Mouse (Mus musculus) adrenal gland, adult 8-10 months (tissue): ENCODE measurements around the gene Mrps15. TPM values are rescaled to one million over a fixed set of nuclear protein-coding genes. Genes with fewer than 3 reads are reported as not detected.

Experiments used
- DNase-seq: peaks from one replicate; pipeline ENCODE4 v3.0.0; 2022
- total RNA-seq, 4 experiments: library from RNA; stranded (reverse); gene quantifications; 2 replicates each; pipeline ENCODE4 v1.2.4; 2022

The Mrps15 gene
- total RNA-seq: 10 to 100 TPM; 64.2 to 74.4 (median 69.4) TPM

DNA sequence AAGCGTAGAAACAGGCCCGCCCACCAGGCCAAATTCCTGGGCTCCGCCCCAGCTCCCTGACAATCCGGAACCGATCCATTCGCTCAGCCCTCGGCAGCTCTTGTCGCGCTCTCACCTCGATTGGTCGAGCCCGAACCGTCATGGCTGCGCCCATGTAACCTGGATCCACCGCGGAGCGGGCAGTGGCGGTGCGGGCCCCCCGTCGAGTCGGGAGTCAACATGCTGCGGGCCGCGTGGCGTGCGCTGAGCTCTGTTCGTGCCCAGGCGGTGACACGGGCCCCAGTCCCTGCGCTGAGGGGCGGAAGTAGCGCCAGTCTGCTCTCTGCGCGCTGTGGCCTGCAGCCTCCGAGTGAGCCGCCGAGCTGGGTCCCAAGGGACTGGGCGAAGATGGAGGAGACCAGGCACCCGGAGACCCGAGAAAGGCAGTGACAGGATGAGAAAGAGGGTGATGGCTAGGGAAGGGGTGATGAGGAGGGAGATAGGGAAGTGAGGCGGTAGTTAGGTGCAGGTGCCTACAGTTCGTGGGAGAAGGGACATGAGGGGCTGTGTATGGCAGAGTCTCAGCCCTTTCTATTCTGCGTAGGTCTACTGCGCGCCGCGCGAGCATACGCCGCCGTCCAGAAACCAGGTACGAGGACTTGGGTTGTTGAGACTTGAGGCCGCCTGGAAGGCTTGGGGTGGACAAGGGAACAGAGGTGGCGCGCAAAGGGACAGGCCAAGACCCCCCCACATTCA is at the start of gene Mrps15:
Gene Mrps15, plus strand, starts transcription at position 75 of the 735 bp plus-strand sequence.
- peak; percentile 79 for DNase-seq

DNA sequence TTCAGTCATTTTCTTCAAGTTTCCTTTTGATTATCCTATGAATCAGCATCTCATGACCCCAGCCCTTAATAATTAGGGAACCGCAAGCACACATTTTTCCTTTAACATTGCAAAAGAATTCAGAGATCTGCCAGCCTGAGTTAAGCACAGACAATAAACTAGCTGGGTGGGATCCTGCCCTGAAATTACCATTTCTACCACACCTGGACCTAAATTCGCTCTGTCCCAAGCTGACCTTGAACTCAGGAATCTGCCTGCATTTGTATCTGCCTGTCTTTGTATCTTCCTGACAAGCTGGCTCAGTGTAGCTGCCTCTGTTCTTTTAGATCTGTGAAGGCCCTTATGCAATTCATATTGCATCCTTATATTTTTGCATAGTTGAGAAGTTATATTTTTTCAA is 48.9 kb upstream of the Mrps15 start:
- DNase-seq: no peak

DNA sequence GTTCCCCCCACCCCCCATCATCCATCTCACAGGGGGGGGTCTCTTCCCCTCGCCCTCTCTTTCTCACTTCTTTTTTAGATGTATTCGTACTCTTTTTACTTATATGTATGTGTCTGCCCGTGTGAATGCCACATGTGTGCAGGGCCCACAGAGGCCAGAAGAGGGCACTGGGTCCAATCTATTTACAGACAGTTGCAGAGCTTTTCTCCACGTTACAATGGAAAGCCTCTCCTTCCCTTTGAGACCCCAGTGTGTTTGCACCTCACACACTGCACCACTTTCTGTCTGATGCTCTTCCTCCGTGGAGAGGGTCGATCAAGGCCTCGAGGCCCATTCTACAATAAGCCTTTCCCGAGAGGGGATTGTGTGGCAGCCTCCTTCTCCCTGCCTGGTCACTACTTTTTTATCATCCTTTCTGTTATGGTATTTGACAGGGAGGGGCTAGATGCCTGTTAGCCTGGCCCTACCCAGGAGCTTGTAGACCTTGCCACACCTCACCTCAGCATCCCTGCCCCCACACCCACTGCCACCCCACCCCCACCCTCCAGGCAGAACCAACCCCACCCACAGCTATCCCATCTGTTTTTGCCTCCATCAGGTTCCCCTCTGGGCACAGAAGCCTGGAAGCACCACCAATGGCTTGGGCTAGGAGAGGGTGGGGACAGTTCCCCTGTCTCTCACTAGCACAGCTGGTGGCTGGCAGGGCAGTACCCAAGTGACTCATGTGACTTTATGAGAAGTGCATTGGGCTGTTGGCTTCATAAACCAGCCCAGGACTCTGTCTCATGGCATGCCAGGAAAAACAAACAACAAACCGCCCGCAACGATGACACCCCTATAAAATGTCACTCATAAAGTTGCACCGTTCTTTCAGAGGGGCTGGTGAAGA is 45.2 kb upstream of the Mrps15 start:
- no peak for DNase-seq

DNA sequence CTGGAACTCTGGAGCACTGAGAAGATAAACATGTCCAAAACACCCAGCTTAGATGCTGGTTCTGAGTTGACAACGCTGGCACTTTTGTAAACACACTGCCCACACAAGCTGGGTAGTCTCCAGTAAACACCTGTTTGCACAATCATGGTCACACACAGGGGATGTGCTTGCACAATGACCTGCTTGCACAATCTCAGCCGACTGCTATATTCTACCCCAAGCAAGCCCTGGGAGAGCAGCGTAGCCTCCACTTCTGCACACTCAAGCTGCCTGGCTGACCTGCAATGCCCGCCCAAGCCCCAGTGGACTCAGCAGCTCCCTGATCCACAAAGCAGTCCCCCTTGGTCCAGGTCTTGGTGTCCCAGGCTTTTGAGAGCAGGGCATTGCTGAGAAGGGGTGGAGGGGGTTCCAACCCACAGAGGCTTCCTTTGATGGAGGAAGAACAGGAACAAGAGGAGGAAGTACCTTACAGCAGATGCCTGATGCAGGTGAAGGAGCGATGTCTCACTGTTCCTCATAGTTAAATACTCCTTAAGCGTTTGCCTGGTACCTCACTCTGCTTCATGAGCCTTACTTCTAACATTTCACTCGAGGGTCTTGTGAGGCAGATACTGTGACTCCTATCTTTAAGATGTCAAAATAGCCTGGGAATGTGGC is 28.9 kb upstream of the Mrps15 start:
- DNase-seq: no peak

DNA sequence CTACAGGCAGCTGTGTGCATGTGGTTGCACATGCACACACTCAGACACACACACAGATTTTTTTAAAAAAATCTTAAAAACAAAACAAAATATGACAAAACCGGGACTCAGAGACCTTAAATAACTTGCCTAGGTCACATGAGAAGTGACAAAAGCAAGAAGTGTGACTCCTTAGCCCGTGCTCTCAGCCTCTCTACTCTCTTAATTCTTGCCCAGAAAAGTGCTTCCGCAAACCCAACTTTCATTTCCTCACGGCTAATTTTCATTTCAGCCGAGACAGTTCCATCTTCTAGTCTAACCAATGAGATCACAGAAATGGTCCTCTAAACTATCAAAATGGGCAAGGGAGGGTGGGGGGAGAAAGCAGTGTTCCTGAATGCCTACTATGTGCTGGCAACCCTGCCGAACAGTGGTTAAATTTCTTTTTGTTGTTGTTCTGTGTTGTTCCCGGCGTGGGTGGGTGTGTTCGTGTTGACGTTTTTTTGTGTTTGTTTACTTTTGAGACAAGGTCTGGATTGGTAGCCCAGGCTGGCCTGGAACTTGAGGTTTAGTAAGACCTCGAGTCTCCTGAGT is 27.7 kb upstream of the Mrps15 start:
- DNase-seq: no peak

DNA sequence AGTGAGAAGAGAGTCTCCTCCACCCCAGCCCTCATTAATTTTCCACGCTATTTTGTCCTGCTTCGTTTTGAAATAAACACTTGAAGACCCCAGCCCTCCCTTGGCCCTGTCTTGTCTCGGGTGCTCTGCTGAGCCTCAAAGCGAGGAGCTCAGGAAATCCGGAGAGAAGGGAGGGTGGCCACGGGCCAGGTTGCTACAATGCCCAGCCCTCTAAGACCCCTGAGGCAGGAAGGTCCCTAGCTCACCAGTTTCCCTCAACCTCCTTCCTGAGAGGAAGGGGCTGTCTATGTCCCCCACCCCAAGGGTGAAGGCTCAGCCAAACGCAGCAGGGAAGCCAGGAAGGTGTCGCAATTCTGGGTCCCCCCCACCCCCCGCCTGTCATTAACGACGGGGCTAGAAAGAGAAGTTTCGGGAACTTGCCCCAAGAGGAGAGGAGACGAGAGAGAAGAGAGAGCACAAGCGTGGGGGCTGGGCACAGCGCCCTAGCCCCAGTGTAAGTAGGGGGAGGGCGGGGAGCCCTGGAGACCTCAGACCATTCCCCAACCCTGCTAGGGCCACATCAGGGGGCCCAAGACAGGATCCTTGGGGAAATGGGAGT is 22.3 kb upstream of the Mrps15 start, which contains the start of gene Csf3r:
Gene Csf3r, plus strand, starts transcription at position 248 of the 598 bp plus-strand sequence.
- no peak for DNase-seq

DNA sequence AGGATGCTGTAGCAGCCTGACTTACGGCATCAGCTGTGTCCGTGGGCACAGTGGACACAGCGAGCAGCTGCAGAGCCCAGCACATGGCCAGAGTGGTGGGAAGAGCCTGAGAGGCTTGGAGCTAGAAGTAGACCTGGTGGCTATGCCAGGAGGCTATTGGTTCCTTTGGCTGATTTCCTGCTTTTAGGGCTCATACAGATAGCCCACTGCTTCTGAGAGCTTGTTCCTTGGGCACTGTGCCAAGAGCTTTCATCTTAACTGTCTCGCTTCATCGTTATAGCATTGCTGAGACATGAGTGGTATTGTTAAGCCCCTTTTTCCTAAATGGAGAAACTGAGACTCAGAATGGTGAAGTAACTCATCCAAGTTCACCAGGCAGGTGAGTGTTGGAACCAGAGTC is 20.9 kb upstream of the Mrps15 start:
- no peak for DNase-seq

DNA sequence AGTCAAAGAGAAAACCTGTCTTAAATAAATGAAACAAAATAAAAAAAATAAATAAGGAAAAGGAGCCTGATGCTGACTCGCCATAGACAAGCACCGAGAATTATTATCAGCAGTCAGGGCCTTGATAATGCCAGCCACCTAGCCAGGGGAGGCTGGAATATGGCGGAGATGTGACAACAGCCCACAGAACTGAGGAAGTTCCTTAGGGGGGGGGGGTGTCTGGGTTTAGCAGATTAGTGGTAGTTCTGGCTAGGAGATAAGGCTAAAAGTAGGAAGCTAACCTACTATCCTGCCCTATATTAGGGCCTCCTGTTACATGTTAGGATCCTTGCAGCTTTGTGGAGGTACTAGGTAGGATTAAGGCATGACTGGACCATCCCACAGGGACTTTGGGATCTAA is 18.7 kb upstream of the Mrps15 start:
- no peak for DNase-seq

DNA sequence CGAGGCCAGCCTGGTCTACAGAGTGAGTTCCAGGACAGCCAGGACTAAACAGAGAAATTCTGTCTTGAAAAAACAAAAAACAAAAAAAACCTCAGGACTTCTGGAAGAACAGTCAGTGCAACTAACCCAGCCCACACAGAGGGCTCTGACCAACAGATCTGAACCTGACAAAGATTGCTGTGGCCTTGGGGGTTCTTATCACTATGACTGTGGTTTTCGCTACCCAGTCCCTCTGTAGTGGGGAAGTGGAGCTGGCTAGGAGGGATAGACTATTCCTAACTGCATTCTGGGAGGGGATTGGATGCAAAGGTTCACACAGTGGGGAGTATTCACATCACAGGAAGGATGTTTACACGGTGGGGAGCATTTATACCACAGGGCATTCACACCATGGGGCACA is 17.7 kb upstream of the Mrps15 start:
- no peak for DNase-seq

DNA sequence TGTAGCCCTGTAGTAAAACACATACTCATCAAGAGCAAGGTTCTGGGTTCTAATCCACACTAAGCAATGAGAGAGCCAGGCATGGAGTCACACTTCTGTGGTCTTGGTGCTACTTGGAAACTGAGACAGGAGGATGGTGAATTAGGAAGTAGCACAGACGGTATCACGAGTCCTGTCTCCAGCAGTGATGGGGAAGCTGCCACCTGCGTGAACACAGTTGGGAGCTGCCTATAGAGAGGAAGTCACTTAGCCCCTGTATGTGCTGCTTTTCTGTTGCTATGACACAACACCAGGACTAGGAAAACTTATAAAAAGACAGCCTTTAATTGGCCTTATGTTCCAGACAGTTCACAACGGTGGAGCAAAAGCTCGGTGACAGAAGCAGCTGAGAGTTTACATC is 16.0 kb upstream of the Mrps15 start:
- no peak for DNase-seq

DNA sequence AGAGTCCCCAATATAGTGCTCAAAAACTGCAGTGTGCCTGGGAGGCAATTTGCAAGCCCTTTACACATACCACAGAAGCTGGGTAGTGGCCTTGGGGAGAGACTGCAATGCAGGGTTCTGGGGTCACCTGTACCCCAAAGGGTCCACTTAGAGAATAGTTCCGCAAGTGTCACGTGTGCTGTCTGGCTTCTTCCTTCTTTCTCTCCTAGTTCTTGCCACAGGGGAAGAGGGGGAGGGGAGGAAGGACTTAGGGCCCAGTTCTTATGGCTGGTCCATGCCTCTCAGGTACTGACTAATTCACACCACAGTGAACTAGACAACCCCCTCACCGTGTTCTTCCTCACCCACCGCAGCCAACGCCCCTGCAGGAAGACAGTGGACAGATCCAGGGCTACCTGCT is 11.3 kb upstream of the Mrps15 start:
- no peak for DNase-seq

DNA sequence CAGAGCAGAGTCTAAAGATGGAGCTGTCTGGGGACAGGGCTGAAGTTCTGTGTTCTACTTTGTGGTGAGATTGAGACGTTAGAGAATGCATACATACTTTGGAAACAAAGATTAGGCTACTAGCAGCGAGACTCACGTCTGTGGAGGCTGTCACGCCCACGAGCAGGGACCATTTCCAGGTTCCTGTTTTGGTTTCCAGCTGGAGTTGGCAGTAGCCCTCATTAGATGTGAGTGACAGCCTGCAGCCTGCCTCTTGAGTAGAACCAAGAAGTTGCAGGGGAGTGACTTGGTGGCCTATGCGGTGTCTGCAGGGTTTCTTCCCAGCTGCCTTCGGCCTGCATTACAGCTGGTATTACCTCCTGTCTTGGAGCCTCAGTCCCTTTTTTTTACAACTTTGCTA is 4.9 kb downstream of the Mrps15 start:
- DNase-seq: no peak

DNA sequence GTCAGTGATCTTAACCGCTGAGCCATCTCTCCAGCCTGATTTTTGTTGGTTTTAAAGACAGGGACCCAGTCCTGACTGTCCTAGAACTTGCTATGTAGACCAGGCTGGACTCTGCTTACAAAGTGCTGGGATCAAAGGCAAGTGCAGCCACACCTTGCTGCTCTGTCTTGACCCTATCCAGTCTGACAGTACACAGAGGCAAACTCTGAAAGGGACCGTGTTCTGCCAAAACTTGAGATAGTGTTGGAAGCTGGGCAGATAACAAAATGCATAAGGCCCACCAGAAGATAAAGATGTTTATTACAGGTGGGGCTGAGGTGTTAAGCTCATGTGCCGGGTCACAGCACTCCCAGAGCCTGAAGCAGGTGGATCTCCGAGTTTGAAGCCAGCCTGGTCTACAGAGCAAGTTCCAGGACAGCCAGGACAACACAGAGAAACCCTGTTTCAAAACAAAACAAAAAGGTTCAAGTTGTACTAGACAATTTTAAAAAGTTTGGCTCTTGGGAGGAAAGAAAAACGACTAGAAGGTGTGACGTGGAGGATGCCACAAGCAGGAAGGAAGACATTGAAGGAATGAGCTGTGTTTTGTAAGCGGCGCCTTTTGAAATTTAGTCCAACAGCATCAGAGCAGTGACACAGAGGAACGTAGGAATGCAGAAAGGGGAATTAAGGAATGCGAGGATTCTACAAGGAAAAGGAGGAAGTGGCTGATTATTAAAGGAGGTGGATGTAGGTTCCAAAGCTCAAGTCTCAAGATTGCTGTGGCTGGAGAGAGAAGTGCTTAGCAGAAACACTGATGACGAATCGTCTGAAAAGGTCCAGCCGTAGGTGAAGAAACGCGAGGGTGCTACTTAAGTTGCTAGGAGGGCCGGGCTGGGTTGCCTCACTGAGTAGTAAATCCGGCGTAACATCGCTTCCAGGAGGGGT is 10.7 kb downstream of the Mrps15 start:
- no peak for DNase-seq

DNA sequence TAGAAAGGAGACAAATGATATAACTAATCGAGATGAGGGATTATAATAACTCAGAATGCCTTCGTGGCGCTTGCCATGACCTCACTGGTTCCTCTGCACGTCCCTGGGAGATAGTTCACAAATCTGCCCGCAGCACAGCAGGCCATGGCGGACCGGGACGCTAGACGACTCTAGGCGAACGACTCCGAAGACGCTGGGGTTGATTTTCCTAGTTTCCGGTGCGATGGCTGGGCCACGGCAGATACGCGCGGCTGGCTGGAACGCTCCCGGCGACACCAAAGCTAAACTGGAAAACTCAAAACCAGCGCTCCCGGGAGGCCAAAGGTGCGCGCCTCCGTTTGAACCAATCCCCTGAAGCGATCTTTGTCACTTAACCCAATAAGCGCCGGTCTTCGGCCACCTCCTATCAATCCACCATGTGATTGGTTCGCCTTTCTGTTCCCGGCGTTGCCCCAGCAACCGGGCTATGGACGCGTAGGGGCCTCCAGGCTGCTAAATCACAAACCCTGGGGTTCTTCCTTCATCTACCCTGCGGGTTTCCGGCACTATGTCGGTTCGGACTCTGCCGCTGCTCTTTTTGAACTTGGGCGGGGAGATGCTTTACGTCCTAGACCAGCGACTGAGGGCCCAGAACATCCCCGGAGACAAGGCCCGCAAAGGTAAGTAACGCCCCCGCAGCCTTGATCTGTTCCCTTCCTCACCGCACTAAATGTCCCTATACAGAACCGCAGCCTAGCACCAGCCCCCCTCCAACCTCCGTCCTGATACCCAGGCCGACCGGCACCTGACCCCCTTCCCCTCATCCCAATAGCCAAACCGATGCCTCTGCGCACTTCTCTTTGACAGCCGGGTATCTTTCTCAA is 11.6 kb downstream of the Mrps15 start, which contains the start of gene Oscp1:
Gene Oscp1, plus strand, starts transcription at position 432 of the 863 bp plus-strand sequence.
- DNase-seq: peak; percentile 90

DNA sequence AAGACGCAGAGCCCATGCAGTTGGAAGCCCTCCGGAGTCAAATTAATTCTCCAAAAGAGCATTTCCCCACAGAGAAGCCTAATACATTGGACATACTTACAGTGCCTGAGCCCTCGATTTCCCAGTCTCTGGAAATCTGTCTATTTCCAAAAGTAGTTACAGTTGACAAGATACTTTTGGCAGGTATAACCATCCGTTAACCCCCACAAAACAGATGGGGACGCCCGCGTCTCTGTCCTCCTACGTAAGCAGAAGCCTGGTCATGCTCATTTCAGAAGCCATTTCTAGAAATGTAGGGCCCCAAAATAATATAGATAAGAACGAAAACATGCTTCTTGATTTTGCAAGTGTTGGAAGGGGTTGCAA is 12.3 kb downstream of the Mrps15 start:
- DNase-seq: no peak

DNA sequence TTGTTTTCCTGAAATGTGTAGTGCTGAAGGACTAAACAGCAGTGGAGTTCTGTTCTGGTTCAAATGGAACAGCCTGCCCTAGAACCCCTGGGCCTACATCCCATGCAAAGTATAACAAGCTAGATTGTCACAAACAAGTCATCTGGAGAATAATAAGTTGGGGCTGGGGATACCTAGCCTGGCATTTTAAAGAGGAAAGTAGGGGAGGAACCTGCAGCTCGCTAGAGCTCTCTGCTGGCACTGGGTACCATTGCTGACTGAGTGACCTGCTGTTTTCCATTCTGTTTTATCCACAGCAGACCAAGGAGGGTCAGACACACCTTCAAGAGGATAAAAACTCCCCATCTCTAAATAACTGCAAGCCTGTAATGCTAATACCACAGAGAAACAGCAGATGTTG is 16.1 kb downstream of the Mrps15 start:
- DNase-seq: no peak

DNA sequence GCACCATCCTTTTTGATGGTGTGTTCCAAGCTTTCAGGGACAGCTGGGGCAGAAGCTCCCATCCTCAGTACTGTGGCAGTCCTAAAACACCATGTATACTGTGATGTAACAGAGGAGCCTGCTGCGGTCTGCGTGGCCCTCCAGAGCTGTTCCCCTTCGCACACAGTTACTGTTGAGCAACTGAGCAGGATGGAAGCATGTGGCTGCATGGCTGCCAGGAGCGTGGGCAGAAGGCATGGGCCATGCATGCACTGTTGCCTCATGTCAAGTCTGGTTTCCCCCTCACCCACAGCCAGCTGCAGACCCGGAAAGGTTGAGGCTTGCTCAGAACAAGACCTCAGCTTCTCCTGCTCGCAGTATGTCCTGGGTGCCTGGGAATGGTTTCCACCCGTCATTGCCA is 18.5 kb downstream of the Mrps15 start:
- DNase-seq: no peak

DNA sequence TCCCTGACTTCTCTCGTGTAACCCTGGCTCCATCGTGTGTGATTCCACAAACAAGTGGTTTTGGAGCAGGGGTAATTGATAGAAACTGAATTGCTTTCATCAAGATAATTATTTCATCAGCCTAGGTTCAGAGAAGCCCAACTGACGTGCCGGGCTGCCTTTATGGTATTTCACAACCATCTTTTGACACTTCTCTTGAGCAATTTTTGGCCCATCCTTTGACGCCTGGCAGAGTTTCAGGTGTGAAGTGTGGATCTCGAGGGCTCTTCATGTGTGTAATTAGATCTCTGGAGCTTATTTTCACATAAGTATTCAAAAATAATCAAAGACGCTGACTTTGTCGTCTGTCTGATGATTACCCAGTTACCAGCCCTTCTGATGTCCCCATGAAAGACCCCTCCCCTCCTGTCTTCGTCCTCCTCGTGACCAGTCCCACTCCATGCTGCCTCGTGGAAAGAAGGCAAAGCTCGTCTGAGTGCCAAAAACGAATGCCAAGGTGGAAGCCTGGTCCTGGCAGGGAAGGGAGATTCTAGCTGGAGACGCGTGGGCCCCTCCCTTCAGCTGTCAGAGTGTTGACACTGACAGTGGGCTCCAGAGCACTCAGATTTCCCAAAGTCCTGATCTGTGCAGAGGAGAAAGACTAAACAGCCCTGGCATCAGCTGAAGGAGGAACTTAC is 20.8 kb downstream of the Mrps15 start:
- no peak for DNase-seq

DNA sequence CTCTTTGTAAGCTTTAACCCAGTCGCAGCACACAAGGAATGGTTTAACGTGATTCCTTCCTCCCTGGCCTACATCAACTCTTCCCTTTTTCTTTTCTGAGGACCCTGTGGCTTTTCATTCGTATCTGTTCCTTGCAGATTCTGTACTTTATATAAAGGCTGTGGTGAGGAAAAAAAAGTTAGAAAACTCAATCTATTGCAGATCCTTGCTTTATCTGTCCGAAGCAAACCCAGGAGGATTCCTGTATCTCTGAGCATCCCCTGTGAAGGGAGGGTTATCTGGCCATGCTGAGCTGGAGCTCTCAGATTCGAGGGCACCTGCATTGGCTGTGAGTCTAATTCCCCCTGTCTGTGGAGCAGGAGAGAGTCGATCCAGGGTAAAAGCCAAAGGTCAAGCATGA is 22.1 kb downstream of the Mrps15 start:
- no peak for DNase-seq

DNA sequence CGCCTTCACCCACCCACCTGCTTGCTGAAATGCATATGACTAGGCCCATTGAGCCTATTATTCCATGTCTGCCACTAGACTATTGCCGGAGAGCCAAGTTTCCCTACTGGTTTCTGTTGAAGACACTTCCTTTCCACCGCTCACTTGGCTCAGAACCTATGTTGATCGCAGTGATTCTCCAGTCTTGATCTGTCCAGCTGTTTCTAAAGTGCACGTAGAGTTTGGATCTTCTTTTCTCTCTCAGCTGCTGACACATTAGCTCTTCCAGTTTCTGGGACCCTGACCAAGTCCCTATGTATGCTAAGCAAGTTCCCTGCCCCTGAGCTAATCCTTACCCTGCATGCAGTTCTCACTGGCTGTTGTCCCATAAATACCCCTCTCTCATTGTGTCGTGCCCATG is 31.1 kb downstream of the Mrps15 start:
- DNase-seq: no peak
